Mouse (Mus musculus) G1E-ER4 (cell line): ENCODE results near the gene 9030624G23Rik. TPM values are rescaled to one million over a fixed set of nuclear protein-coding genes. Genes with fewer than 3 reads are reported as not detected.
"Not testable (repeated sequence)": the region's sequence is repeated elsewhere in the genome, so short reads cannot be mapped to it uniquely, and the experiment has no call there.

Experiments
- GATA1 ChIP-seq: IDR thresholded peaks from one replicate; pipeline ENCODE4 v1.8.0; 2012; ENCODE audit warnings: low read length, inconsistent platforms
- polyA plus RNA-seq: library from polyadenylated mRNA; stranded (reverse); fragments of >175 nt; gene quantifications from 2 replicates; pipeline ENCODE4 v1.2.3, GENCODE M21; 2012

The 9030624G23Rik gene
- polyA plus RNA-seq, result not detected in 2 replicates

GRCm38 (mm10) chr12:24097108-24097520, at the start of gene 9030624G23Rik:
9030624G23Rik (minus strand) TSS chr12:24097246.
- TF ChIP-seq GATA1, result not testable (repeated sequence)
